Mouse (Mus musculus) right cerebral cortex, postnatal 10 days (tissue): ENCODE measurements around the gene Ep400.
A peak's percentile ranks its signal among the peaks of the same experiment; 100 is the strongest.

Experiments
- DNase-seq, 2 experiments: peaks; one replicate each; pipeline ENCODE4 v3.0.0; 2021; ENCODE audit warnings: low spot score in 2 of 2

Gene Ep400

GRCm38 (mm10) chr5:110770448-110771158 is at the start of gene Ep400:
Gene Ep400 (minus strand): TSS chr5:110770717.
- peak; percentile 100 for DNase-seq

- DNase-seq = peak; percentile 100
Measured at GRCm38 (mm10) chr5:110809667-110810325, 39.3 kb upstream of the Ep400 start, which contains the start of gene Ulk1. Gene Ulk1 (minus strand): TSS chr5:110810097.

GRCm38 (mm10) chr5:110808821-110809666 is 38.5 kb upstream of the Ep400 start:
- peak in 1 of 2 experiments; percentile 42 for DNase-seq

- peak; percentile 87 to 90 for DNase-seq
Measured at GRCm38 (mm10) chr5:110808061-110808631, 37.6 kb upstream of the Ep400 start.

GRCm38 (mm10) chr5:110807453-110807852 is 36.9 kb upstream of the Ep400 start:
- no peak for DNase-seq

GRCm38 (mm10) chr5:110806676-110807075 is 36.2 kb upstream of the Ep400 start:
- no peak for DNase-seq

GRCm38 (mm10) chr5:110806154-110806553 is 35.6 kb upstream of the Ep400 start:
- no peak for DNase-seq

GRCm38 (mm10) chr5:110804012-110804743 is 33.7 kb upstream of the Ep400 start:
- peak in 1 of 2 experiments; percentile 21 for DNase-seq

GRCm38 (mm10) chr5:110802809-110803208 is 32.3 kb upstream of the Ep400 start:
- DNase-seq = no peak

- DNase-seq = peak in 1 of 2 experiments; percentile 29
Measured at GRCm38 (mm10) chr5:110802186-110802585, 31.7 kb upstream of the Ep400 start.

- peak in 1 of 2 experiments; percentile 19 for DNase-seq
Measured at GRCm38 (mm10) chr5:110801036-110801624, 30.6 kb upstream of the Ep400 start.

- no peak for DNase-seq
Measured at GRCm38 (mm10) chr5:110797696-110798095, 27.2 kb upstream of the Ep400 start.

GRCm38 (mm10) chr5:110794363-110794762 is 23.8 kb upstream of the Ep400 start:
- DNase-seq = no peak

GRCm38 (mm10) chr5:110788684-110789083 is 18.2 kb upstream of the Ep400 start:
- peak in 1 of 2 experiments; percentile 58 for DNase-seq

GRCm38 (mm10) chr5:110786081-110786835 is 15.7 kb upstream of the Ep400 start:
- no peak for DNase-seq

GRCm38 (mm10) chr5:110783150-110783549 is 12.6 kb upstream of the Ep400 start:
- no peak for DNase-seq

GRCm38 (mm10) chr5:110781529-110782238 is 11.2 kb upstream of the Ep400 start:
- DNase-seq = no peak

GRCm38 (mm10) chr5:110780761-110781528 is 10.4 kb upstream of the Ep400 start:
- peak in 1 of 2 experiments; percentile 62 for DNase-seq
